Mouse (Mus musculus) liver, embryonic 13.5 days (tissue): ENCODE results near the gene Fetub. TPM values are rescaled to one million over a fixed set of nuclear protein-coding genes. Genes with fewer than 3 reads are reported as not detected.

Source experiments
- ATAC-seq: fragments of 200-750 bp; cut with Nextera tagmentation; 2 replicates; pipeline ENCODE4 v1.8.0; 2017; ENCODE audit warnings: low read depth, mild to moderate bottlenecking, moderate number of reproducible peaks, moderate library complexity
- DNase-seq: peaks from one replicate; pipeline ENCODE4 v3.0.0; 2022
- H3K27ac ChIP-seq: fragments of 300-500 bp; sonication (generic); 2 replicates; pipeline ENCODE4 v1.5.1; 2015; ENCODE audit warnings: moderate library complexity, mild to moderate bottlenecking, inconsistent platforms
- H3K27me3 ChIP-seq: fragments of 300-500 bp; sonication (generic); 2 replicates; pipeline ENCODE4 v1.6.1; 2015; ENCODE audit warnings: mild to moderate bottlenecking, inconsistent platforms
- H3K36me3 ChIP-seq: fragments of 300-500 bp; sonication (generic); 2 replicates; pipeline ENCODE4 v1.6.1; 2015; ENCODE audit warnings: mild to moderate bottlenecking, inconsistent platforms
- H3K4me1 ChIP-seq: fragments of 300-500 bp; sonication (generic); replicated peaks from 2 replicates; pipeline ENCODE4 v1.6.1; 2015; ENCODE audit warnings: inconsistent platforms
- H3K4me2 ChIP-seq: fragments of 300-500 bp; sonication (generic); 2 replicates; pipeline ENCODE4 v1.6.1; 2015; ENCODE audit warnings: inconsistent platforms, mild to moderate bottlenecking, moderate library complexity
- H3K4me3 ChIP-seq: fragments of 300-500 bp; sonication (generic); replicated peaks from 2 replicates; pipeline ENCODE4 v1.5.1; 2015; ENCODE audit warnings: mild to moderate bottlenecking, inconsistent platforms
- H3K9ac ChIP-seq: fragments of 300-500 bp; sonication (generic); 2 replicates; pipeline ENCODE4 v1.6.1; 2015; ENCODE audit warnings: mild to moderate bottlenecking, inconsistent platforms
- H3K9me3 ChIP-seq: fragments of 300-500 bp; sonication (generic); replicated peaks from 2 replicates; pipeline ENCODE4 v1.6.1; 2016; ENCODE audit warnings: inconsistent platforms
- WGBS: fragments of 180-500 bp; shearing (Covaris S2); methylation state at CpG from one replicate; pipeline ENCODE4 v1.1.7; 2015; ENCODE audit not compliant: insufficient replicate concordance; 5-methylcytosine and 5-hydroxymethylcytosine counted together
- polyA plus RNA-seq: library from polyadenylated mRNA; unstranded; fragments of >200 nt; fragmentation: Nextera tagmentation; extraction: Ambion mirVana; gene quantifications from 2 replicates; pipeline ENCODE4 v1.2.1, GENCODE M21; 2015

Fetub gene
- polyA plus RNA-seq, 1 experiment from 2014 or later = 0.86 TPM

DNA sequence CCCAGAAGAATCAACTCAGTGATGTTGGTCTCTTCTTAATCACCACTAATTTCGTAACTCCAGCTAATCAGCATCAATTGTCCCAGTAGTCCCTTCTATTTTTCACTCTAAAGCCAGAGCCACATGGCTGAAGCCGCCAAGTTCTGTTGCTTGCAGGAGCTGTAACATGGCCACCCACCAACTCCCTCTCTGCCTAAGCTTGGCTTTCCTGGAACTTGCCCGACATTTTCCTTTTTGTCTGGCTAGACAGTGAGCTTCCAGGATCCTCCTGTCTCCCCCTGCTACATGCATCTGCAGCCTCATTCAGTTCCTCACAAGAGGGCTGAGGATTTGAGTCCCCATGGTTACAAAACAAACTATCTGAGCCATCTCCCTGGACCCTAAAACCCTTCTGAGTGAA is 6.1 kb upstream of the Fetub start:
- 56% methylated on average over 3 of the region's 3 CpGs for WGBS
- Histone ChIP-seq H3K27ac (no peak overlapping the region), H3K4me3 (no peak overlapping the region), H3K9ac (no peak overlapping the region), H3K4me2 (no peak overlapping the region), H3K27me3 (no peaks in the 10 kb centered on the region), H3K9me3 (no peaks in the 10 kb centered on the region), H3K4me1 (no peaks in the 10 kb centered on the region), H3K36me3 (no peaks in the 10 kb centered on the region)
- ATAC-seq (no peak), DNase-seq (no peak)

DNA sequence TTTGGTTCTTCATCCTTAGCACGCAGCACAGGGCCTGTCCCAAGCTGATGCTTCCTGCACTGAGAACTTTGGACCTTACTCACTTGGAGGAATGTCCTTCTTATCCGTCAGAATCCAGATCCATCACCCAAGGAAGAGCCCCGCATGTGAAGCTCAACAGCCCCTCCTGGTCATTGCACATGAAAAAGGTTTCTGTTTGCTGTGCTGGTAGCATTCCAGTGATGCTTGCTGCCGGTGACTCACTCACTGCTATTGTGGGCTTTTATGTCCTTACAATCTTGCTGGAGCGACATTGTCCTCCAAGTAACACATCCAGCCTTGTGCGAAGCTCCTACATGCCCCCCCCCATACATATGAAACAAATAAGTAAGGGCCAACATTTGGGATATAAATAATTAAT is 5.2 kb upstream of the Fetub start:
- Histone ChIP-seq H3K27ac (no peak overlapping the region), H3K9ac (no peak overlapping the region), H3K4me2 (no peak overlapping the region), H3K4me3 (no peak overlapping the region), H3K4me1 (no peaks in the 10 kb centered on the region), H3K9me3 (no peaks in the 10 kb centered on the region), H3K36me3 (no peaks in the 10 kb centered on the region), H3K27me3 (no peaks in the 10 kb centered on the region)
- DNase-seq (no peak), ATAC-seq (no peak)
- WGBS = 68% methylated on average over 6 of the region's 6 CpGs

DNA sequence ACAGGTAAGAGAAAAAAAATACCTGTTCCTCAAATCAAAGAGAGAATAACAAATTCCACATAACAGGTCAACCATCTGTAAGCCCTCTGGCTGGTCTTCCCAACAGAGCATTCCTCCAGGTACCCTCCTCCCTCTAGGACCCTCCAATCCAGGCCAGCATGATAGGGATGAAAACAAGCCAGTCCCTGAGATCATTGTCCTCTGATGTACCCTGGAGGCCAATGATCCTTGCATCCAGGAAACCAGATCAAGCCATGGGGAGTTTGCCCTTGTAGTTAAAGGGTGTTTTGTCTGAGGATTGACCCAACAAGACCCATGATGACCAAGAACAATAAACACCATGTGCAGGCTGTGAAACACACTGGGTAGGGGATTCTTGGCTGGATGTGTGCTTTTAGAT is 3.9 kb upstream of the Fetub start:
- Histone ChIP-seq H3K27me3 (no peaks in the 10 kb centered on the region), H3K4me2 (no peak overlapping the region), H3K36me3 (no peaks in the 10 kb centered on the region), H3K4me1 (no peaks in the 10 kb centered on the region), H3K9ac (no peak overlapping the region), H3K4me3 (no peak overlapping the region), H3K27ac (no peak overlapping the region), H3K9me3 (no peaks in the 10 kb centered on the region)
- DNase-seq (no peak), ATAC-seq (no peak)

DNA sequence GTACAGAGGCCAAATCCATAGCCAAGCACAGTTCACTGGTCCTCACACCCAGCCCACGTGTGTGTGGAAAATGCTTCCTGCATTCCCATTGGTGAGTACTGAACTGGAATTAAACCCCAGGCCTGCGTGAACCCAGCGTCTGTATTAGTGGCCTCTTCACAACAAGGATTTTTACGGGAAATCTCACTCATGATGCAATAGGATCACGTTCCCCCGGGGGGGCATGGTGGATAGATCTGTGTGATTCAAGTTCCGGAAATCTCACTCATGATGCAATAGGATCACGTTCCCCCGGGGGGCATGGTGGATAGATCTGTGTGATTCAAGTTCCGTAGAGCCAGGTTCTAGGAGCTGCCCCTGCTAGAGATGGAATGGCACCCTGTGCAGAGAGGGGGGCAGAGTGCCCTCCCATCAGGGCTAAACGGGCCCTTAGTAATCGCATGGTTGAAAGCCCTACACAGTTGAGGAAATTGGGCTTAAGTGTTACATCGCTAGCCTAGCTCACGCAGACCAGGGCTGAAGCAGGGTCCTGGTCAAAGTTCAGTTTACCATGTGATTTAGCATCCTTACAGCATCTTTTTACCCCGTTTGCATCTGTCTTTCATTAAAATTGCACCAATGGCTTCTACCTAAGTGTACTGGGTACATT is 654 bp downstream of the Fetub start:
- WGBS = 71% methylated on average over 15 of the region's 15 CpGs
- Histone ChIP-seq H3K4me2 (no peak overlapping the region), H3K27me3 (no peaks in the 10 kb centered on the region), H3K4me1 (no peaks in the 10 kb centered on the region), H3K9ac (no peak overlapping the region), H3K9me3 (no peaks in the 10 kb centered on the region), H3K36me3 (no peaks in the 10 kb centered on the region), H3K27ac (no peak overlapping the region), H3K4me3 (no peak overlapping the region)
- no peak for DNase-seq
- no peak for ATAC-seq

DNA sequence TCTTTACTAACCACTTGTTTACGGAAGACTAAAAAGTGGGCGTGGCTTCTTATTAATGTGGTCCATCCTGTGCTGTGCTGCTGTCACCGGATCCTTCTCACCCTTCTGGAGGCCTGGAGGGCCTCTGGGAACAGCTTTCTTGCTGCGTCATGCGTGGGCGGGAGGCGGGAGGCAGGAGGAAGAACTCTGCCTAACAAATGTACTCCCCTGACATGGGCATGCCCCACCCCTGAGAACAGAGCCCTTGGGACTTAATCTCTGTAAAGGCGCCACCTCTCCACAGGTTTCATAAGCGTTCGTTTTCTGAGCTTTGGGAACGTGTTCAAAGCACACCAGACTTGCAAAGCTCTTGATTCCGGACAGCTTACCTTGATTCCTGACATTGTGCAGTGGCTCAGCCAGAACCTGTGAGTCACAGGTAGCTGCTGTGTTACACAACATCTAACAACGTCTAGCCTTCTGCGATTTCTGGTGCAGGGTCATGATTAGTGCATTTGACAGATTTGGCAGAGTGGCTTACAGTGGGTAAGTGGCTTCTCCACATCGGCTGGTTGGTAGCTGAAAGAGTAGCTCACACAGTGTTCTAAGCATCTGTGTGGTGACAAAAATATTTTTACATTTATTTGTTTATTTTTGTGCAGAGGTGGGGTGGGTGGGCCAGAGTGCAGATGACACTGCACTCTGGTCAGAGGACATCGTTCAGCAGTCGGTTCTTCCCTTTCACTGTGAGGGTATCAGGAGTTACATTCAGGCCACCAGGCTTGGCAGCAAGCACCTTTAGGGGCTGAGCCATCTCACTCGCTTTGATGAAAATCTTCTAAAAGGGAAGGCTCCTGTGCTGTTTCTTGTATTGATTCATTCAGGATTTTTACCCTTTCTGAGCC is 2.1 kb downstream of the Fetub start:
- H3K9ac ChIP-seq = no peak overlapping the region
- 40% methylated on average over 18 of the region's 18 CpGs for WGBS
- H3K4me3 ChIP-seq = no peak overlapping the region
- no peaks in the 10 kb centered on the region for H3K9me3 ChIP-seq
- ATAC-seq (peak; percentile 39; the same call in 1 of the 2 replicates), DNase-seq (no peak)
- H3K36me3 ChIP-seq = no peaks in the 10 kb centered on the region
- H3K4me1 ChIP-seq = no peaks in the 10 kb centered on the region
- no peaks in the 10 kb centered on the region for H3K27me3 ChIP-seq
- H3K27ac ChIP-seq = no peak overlapping the region
- no peak overlapping the region for H3K4me2 ChIP-seq

DNA sequence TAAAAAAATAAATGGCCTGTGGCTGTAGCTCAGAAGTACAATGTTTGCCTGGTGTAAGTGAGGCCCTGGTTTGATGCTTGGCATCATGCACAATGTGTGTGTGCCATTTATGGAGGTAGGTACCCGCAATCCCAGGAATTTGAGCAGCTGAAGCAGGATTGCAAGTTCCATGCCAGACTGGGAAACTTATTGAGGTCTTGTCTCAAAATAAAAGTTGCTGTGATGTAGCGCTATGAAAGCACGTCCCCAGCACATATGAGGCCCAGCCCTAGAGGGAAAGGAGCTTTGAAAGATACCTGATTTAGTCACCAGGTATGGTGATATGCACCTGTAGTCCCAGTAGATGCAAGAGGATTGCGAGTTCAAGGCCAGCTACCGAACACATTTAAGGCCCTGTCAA is 3.6 kb downstream of the Fetub start:
- Histone ChIP-seq H3K4me2 (no peak overlapping the region), H3K4me3 (no peak overlapping the region), H3K27me3 (no peaks in the 10 kb centered on the region), H3K36me3 (no peaks in the 10 kb centered on the region), H3K4me1 (no peaks in the 10 kb centered on the region), H3K9me3 (no peaks in the 10 kb centered on the region), H3K27ac (no peak overlapping the region), H3K9ac (no peak overlapping the region)
- no peak for DNase-seq
- no peak for ATAC-seq
- 76% methylated on average over 5 of the region's 5 CpGs for WGBS

DNA sequence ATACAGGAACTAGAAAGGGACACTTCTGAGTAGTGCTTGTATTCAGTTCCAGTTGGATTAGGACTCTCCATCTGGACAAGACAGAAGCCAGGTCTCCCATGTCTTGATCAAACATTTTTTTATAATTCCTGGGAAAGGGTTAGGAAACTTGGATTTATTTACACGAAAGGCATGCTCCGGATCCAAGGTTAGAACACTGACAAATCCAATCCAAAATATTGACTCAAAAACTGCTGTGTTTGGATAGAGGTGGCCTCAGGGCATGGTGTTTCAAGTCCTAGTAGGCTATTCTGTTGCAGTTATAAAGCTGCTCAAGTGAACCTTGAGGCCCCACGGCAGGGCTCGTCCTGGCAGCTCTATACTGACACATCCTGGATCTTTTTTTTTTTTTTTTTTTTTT is 4.3 kb downstream of the Fetub start:
- no peak overlapping the region for H3K4me2 ChIP-seq
- H3K4me3 ChIP-seq = no peak overlapping the region
- no peak overlapping the region for H3K27ac ChIP-seq
- no peaks in the 10 kb centered on the region for H3K9me3 ChIP-seq
- H3K27me3 ChIP-seq = no peaks in the 10 kb centered on the region
- H3K9ac ChIP-seq = no peak overlapping the region
- 65% methylated on average over 4 of the region's 4 CpGs for WGBS
- H3K4me1 ChIP-seq = no peaks in the 10 kb centered on the region
- DNase-seq = no peak
- no peak for ATAC-seq
- H3K36me3 ChIP-seq = no peaks in the 10 kb centered on the region

DNA sequence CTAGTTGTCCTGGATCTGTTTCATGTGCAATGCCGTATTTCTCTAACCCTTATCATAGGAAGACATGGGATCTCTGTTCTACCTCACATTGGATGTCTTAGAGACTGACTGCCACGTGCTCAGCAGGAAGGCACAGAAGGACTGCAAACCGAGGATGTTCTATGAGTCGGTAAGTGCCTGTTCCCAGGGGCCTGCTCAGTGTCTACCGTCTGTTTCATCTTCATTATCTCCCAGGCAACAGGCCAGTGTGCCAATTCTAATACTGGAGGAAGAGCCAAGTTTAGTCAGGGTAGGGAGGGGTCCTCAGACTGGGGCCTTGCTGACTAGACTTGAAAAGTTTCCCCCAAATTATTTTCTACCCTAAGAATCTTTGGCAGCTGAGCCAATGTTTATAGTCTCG is 11.4 kb downstream of the Fetub start:
- H3K4me2 ChIP-seq = no peak overlapping the region
- H3K9ac ChIP-seq = no peak overlapping the region
- H3K27ac ChIP-seq = no peak overlapping the region
- no peaks in the 10 kb centered on the region for H3K4me1 ChIP-seq
- H3K4me3 ChIP-seq = no peak overlapping the region
- DNase-seq (no peak), ATAC-seq (no peak)
- 56% methylated on average over 6 of the region's 6 CpGs for WGBS
- H3K9me3 ChIP-seq = no peaks in the 10 kb centered on the region
- no peaks in the 10 kb centered on the region for H3K36me3 ChIP-seq
- H3K27me3 ChIP-seq = no peaks in the 10 kb centered on the region

DNA sequence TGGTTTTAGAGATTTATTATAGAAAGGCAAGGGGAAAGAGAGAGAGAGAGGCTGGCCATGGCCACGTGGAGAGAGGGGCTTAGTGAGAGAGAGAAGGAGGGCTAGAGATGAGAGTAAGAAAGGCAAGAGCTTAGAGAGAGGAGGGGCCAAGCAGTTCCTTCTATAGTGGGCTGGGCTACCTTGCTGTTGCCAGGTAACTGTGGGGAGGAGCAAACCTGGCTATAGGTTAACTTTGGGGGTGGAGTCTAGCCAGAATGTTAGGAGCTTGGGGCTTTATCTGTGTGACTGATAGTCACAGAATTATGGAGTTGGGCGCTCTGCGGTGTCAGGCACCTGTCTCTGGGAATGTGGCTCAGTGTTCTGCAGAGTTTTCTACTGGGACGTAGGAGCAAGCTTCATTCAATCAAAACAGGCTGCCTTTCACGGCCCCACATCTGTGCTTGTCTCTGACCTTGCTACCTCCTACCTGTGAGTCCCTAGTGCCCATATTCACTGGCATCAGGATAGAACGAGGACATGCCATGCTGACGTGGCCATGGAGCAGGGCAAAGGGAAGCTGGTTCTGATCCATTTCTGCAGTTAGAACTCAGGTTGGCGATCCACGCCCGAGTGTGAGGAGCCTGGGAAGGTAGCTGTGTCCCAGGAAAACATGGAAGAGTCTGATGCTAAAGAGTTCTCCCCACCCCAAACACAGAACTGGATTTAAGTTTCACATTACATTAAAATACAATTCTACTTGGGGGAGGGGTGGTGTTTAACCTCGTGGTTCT is 13.5 kb downstream of the Fetub start:
- Histone ChIP-seq H3K27me3 (no peaks in the 10 kb centered on the region), H3K9ac (no peak overlapping the region), H3K4me2 (no peak overlapping the region), H3K9me3 (no peaks in the 10 kb centered on the region), H3K4me3 (no peak overlapping the region), H3K4me1 (no peaks in the 10 kb centered on the region), H3K27ac (no peak overlapping the region), H3K36me3 (no peaks in the 10 kb centered on the region)
- DNase-seq (no peak), ATAC-seq (no peak)
- 69% methylated on average over 11 of the region's 11 CpGs for WGBS

DNA sequence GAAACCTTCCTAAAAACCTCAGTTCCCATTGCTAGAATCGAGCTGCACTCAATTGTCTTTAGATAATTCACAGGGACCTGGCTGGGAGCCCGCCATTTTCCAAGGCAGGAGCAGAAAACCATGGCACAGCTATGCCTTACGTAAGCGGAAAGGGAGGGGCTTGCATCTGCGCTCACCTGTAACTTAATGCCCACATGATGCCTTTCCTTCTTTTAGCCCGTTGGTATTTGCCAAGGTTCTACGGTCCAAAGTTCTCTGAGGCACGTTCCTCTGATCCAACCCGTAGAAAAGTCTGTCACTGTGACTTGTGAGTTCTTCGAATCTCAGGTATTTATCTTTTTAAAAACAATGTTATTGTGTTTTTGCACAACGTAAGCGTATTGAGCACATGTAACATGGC is 19.5 kb downstream of the Fetub start:
- no peak overlapping the region for H3K4me2 ChIP-seq
- no peaks in the 10 kb centered on the region for H3K36me3 ChIP-seq
- DNase-seq (no peak), ATAC-seq (no peak)
- H3K4me1 ChIP-seq = no peaks in the 10 kb centered on the region
- H3K4me3 ChIP-seq = no peak overlapping the region
- H3K9ac ChIP-seq = no peak overlapping the region
- no peak overlapping the region for H3K27ac ChIP-seq
- H3K9me3 ChIP-seq = no peaks in the 10 kb centered on the region
- WGBS = 68% methylated on average over 12 of the region's 12 CpGs
- no peaks in the 10 kb centered on the region for H3K27me3 ChIP-seq

DNA sequence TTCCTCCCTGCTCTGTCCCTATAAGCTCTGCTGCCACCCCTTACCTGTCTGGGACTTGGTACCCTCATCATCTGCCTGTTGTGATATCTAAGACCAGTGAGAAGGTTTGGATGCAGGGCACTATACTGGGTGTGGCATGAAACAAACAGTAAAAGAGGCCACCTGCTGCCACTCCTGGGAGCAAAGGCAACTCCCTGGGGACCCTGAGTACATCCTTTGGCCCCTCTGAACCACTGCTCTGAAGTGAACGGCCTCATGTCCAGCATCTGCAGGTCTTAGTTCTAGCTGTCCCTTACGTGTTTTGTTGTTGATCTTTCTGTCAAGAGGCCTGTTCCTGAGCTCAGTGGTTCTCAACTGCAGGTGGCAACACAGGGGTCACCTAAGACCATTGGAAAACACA is 20.4 kb downstream of the Fetub start:
- Histone ChIP-seq H3K4me1 (no peaks in the 10 kb centered on the region), H3K4me2 (no peak overlapping the region), H3K36me3 (no peaks in the 10 kb centered on the region), H3K27ac (no peak overlapping the region), H3K27me3 (no peaks in the 10 kb centered on the region), H3K4me3 (no peak overlapping the region), H3K9me3 (no peaks in the 10 kb centered on the region), H3K9ac (no peak overlapping the region)
- 66% methylated on average over 2 of the region's 2 CpGs for WGBS
- no peak for DNase-seq
- ATAC-seq = no peak
